Mouse (Mus musculus) thymus, adult 2 months (tissue): Measurements from ENCODE around the gene Elovl3. TPM values are rescaled to one million over a fixed set of nuclear protein-coding genes. Genes with fewer than 3 reads are reported as not detected.
"Not testable (repeated sequence)": the region's sequence is repeated elsewhere in the genome, so short reads cannot be mapped to it uniquely, and the experiment has no call there.

Experiments
- DNase-seq: peaks from one replicate; pipeline ENCODE4 v3.0.0; 2021
- H3K27ac ChIP-seq: fragments of 200-500 bp; 2 replicates; pipeline ENCODE4 v1.5.1; 2012; ENCODE audit warnings: low read length, control low read depth; ENCODE audit not compliant: control insufficient read depth, insufficient read depth
- H3K27me3 ChIP-seq: fragments of 200-500 bp; 2 replicates; pipeline ENCODE4 v1.6.1; 2012; ENCODE audit warnings: mild to moderate bottlenecking, low read length, moderate library complexity, mixed read lengths; ENCODE audit not compliant: control insufficient read depth, insufficient read depth
- H3K36me3 ChIP-seq: fragments of 200-500 bp; 2 replicates; pipeline ENCODE4 v1.6.1; 2012; ENCODE audit warnings: mild to moderate bottlenecking, low read length, moderate library complexity; ENCODE audit not compliant: control insufficient read depth, insufficient read depth
- H3K4me1 ChIP-seq: fragments of 200-500 bp; replicated peaks from 2 replicates; pipeline ENCODE4 v1.6.1; 2012; ENCODE audit warnings: low read length; ENCODE audit not compliant: control insufficient read depth, insufficient read depth
- H3K4me3 ChIP-seq: fragments of 200-500 bp; 2 replicates; pipeline ENCODE4 v1.5.1; 2012; ENCODE audit warnings: mild to moderate bottlenecking, low read length, control low read depth, moderate library complexity; ENCODE audit not compliant: control insufficient read depth, insufficient read depth
- CTCF ChIP-seq: fragments of 200-500 bp; IDR thresholded peaks from 2 replicates; pipeline ENCODE4 v1.5.1; 2012; ENCODE audit warnings: mild to moderate bottlenecking, control low read depth, low read length, moderate library complexity, borderline replicate concordance; ENCODE audit not compliant: control insufficient read depth, poor library complexity, insufficient read depth; ENCODE audit errors: extremely low read depth
- POLR2A ChIP-seq: fragments of 200-500 bp; IDR thresholded peaks from 2 replicates; pipeline ENCODE4 v1.6.1; 2012; ENCODE audit warnings: mild to moderate bottlenecking, low read length, control low read depth, moderate library complexity; ENCODE audit not compliant: control insufficient read depth, poor library complexity, insufficient read depth; ENCODE audit errors: extremely low read depth
- WGBS: fragments of 180-500 bp; shearing (Covaris S2); methylation state at CpG from one replicate; pipeline ENCODE4 v1.1.7; 2018; 5-methylcytosine and 5-hydroxymethylcytosine counted together
- polyA plus RNA-seq: library from polyadenylated mRNA; depleted of rRNA; stranded (reverse); fragments of >200 nt; gene quantifications from 2 replicates; pipeline ENCODE4 v1.2.3, GENCODE M21; 2012

Elovl3 gene
- polyA plus RNA-seq, 1 experiment: 0.31 TPM

- no peak overlapping the region for H3K4me3 ChIP-seq
- WGBS: 94% methylated on average over 3 of the region's 3 CpGs
- H3K36me3 ChIP-seq: no peaks in the 10 kb centered on the region
- no peaks in the 10 kb centered on the region for H3K4me1 ChIP-seq
- no peak overlapping the region for H3K27ac ChIP-seq
- DNase-seq: no peak
- H3K27me3 ChIP-seq: no peaks in the 10 kb centered on the region
- TF ChIP-seq POLR2A (no peak), CTCF (no peak)
These were observed 12.2 kb upstream of the Elovl3 start for GRCm38 (mm10) chr19:46119458-46119857.

- no peaks in the 10 kb centered on the region for H3K36me3 ChIP-seq
- H3K4me3 ChIP-seq: no peak overlapping the region
- H3K27ac ChIP-seq: no peak overlapping the region
- 89% methylated on average over 6 of the region's 6 CpGs for WGBS
- H3K27me3 ChIP-seq: no peaks in the 10 kb centered on the region
- no peak for TF ChIP-seq CTCF
- TF ChIP-seq POLR2A: no peak
- no peaks in the 10 kb centered on the region for H3K4me1 ChIP-seq
- no peak for DNase-seq
These were observed 10.8 kb upstream of the Elovl3 start for GRCm38 (mm10) chr19:46120872-46121271.

- H3K27ac ChIP-seq: no peak overlapping the region
These were observed 7.8 kb upstream of the Elovl3 start for GRCm38 (mm10) chr19:46123876-46124275.

GRCm38 (mm10) chr19:46124651-46125050 lies 7.0 kb upstream of the Elovl3 start:
- DNase-seq: no peak
- Histone ChIP-seq H3K4me1 (no peaks in the 10 kb centered on the region), H3K27me3 (no peaks in the 10 kb centered on the region), H3K36me3 (no peaks in the 10 kb centered on the region), H3K27ac (no peak overlapping the region), H3K4me3 (no peak overlapping the region)
- TF ChIP-seq POLR2A (no peak), CTCF (no peak)

More at GRCm38 (mm10) chr19:46123876-46124275, 7.8 kb upstream of the Elovl3 start:
- DNase-seq: no peak
- Histone ChIP-seq H3K4me1 (no peaks in the 10 kb centered on the region), H3K27me3 (no peaks in the 10 kb centered on the region), H3K4me3 (no peak overlapping the region), H3K36me3 (no peaks in the 10 kb centered on the region)
- 89% methylated on average over 3 of the region's 3 CpGs for WGBS
- TF ChIP-seq CTCF: no peak
- TF ChIP-seq POLR2A: no peak

- no peaks in the 10 kb centered on the region for H3K4me1 ChIP-seq
- no peak overlapping the region for H3K4me3 ChIP-seq
- H3K27ac ChIP-seq: no peak overlapping the region
- no peaks in the 10 kb centered on the region; the same call in 1 of the 2 replicates for H3K27me3 ChIP-seq
- H3K36me3 ChIP-seq: no peaks in the 10 kb centered on the region
- WGBS: 94% methylated on average over 4 of the region's 4 CpGs
- DNase-seq: no peak
- TF ChIP-seq POLR2A: no peak
- TF ChIP-seq CTCF: no peak
These were observed 5.4 kb upstream of the Elovl3 start for GRCm38 (mm10) chr19:46126301-46126700.

- H3K36me3 ChIP-seq, H3K4me1 ChIP-seq, H3K27ac ChIP-seq, DNase-seq, H3K4me3 ChIP-seq, H3K27me3 ChIP-seq: not testable (repeated sequence)
- 73% methylated on average over 6 of the region's 6 CpGs for WGBS
These were observed 2.0 kb upstream of the Elovl3 start for GRCm38 (mm10) chr19:46129737-46130136.

GRCm38 (mm10) chr19:46131283-46131682 lies 414 bp upstream of the Elovl3 start:
- H3K4me1 ChIP-seq: peaks cover 14% of the 10 kb centered on the region
- H3K27me3 ChIP-seq: peaks cover 9% of the 10 kb centered on the region; the same call in 1 of the 2 replicates
- no peak for DNase-seq
- no peak overlapping the region for H3K27ac ChIP-seq
- H3K4me3 ChIP-seq: no peak overlapping the region
- WGBS: 16% methylated on average over 8 of the region's 8 CpGs
- H3K36me3 ChIP-seq: no peaks in the 10 kb centered on the region
- no peak for TF ChIP-seq POLR2A
